Comparison of ENCODE assay signal across 9 mouse cellular contexts in the genomic region with DNA sequence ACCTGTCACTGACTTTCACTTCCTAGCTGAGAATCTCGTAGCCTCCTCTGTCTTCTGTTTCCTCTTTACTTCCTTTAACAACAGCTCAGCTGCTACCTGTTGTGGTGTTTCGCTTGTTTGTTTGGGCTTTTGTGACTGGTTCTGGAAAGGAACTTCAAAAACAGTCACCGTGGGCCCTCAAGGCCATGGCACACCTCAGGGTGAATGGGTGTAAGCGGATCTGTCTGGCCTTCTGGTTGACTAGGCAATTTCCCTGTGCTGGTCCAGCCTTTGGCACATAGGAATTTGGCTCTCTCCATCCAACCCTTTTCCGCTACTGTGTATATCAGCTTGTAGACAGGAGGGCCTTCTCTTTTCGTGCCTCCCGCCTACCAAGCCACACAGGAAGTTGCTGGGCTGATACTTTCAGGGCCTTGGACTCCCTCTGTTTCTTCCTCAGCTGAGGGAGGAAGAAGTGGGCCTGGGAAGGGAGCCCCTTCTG. TPM values are rescaled to one million over a fixed set of nuclear protein-coding genes. Genes with fewer than 3 reads are reported as not detected.
A peak's percentile ranks its signal among the peaks of the same experiment; 100 is the strongest.
DNase-seq lines count a peak whose midpoint lies in the region; ATAC-seq lines count a peak whose summit lies in the region.
"Had no signal": no experiment of that assay in that cellular context is flagged by ENCODE, and none has a peak within 500 bp of the region (broad histone marks: within the 10 kb centered on the region; RNA-seq: fewer than 3 reads in every experiment).

No protein-coding gene starts in this region.

- H3K27me3 ChIP-seq in kidney, embryonic 16.5 days (ENCODE audit: insufficient read depth, low read length): no peaks in the 10 kb centered on the region
- no peaks in the 10 kb centered on the region for H3K27me3 ChIP-seq in splenic B cell, adult 2 months (ENCODE audit: control insufficient read depth, insufficient read depth, low read length, poor library complexity, severe bottlenecking)

- ATAC-seq in kidney, embryonic 16.5 days (ENCODE audit: low FRiP score, low TSS enrichment): no peak
- peak; percentile 15 for ATAC-seq in activated CD4-positive, CD25-positive, alpha-beta regulatory T cell, adult 4 months
- peak; percentile 9 for ATAC-seq in inflammation-experienced regulatory T-cells, adult 6 months

- H3K4me3 ChIP-seq in kidney, embryonic 16.5 days (ENCODE audit: low read length): peak overlapping the region; percentile 72

- peak overlapping the region; percentile 83 for H3K9ac ChIP-seq in kidney, embryonic 16.5 days (replicated peaks; ENCODE audit: low read length)

- peaks cover 72% of the 10 kb centered on the region for H3K4me1 ChIP-seq in kidney, embryonic 16.5 days (ENCODE audit: insufficient read depth, low read length)

- no peak for DNase-seq in kidney, postnatal 14 days
- peak; percentile 84 for DNase-seq in splenic B cell, adult 2 months (ENCODE audit: low read depth, low spot score)
- no peak for DNase-seq in left cerebral cortex, adult 9 months (ENCODE audit: low spot score in 2 of 2)
- DNase-seq in kidney, adult 18-20 months: no peak
- DNase-seq in cerebellum, adult 9-10 months: no peak
- DNase-seq: embryo, embryonic 11 days had no signal

- H3K36me3 ChIP-seq in kidney, embryonic 16.5 days (ENCODE audit: insufficient read depth, low read length): no peaks in the 10 kb centered on the region
- no peaks in the 10 kb centered on the region for H3K36me3 ChIP-seq in splenic B cell, adult 2 months (ENCODE audit: control insufficient read depth, insufficient read depth, low read length, poor library complexity, severe bottlenecking)

- peak overlapping the region; percentile 79 for H3K4me2 ChIP-seq in kidney, embryonic 16.5 days (replicated peaks; ENCODE audit: low read depth, low read length)

- peak overlapping the region; percentile 41; the same call in 1 of the 2 replicates for H3K27ac ChIP-seq in kidney, embryonic 16.5 days (ENCODE audit: low read length)

- 70% methylated on average over 7 of the region's 7 CpGs for WGBS in kidney, embryonic 16.5 days

- H3K9me3 ChIP-seq in kidney, embryonic 16.5 days (ENCODE audit: low read length): no peaks in the 10 kb centered on the region

RNA-seq across cellular contexts. Expression of gene Rcsd1, which starts 3.6 kb away (rescaled TPM):
- 54.9 and 61.4 TPM in 2 replicates for polyA plus RNA-seq in kidney, embryonic 16.5 days (2015; fragmentation: Nextera tagmentation; extraction: Ambion mirVana)
- polyA plus RNA-seq in activated CD4-positive, CD25-positive, alpha-beta regulatory T cell, adult 4 months (2017; shearing (Covaris generic)): 100 to 1,000 TPM; 110 to 112 TPM
- polyA plus RNA-seq in inflammation-experienced regulatory T-cells, adult 6 months (2017; shearing (Covaris generic)): 100 to 1,000 TPM in 2 of 3 experiments, 10 to 100 TPM in 1; 84.1 to 109 (median 101) TPM

RNA-seq across cellular contexts. Expression of gene Creg1, which starts 57.6 kb away (rescaled TPM):
- 62.2 and 63.5 TPM in 2 replicates for polyA plus RNA-seq in kidney, embryonic 16.5 days (2015; fragmentation: Nextera tagmentation; extraction: Ambion mirVana)
- polyA plus RNA-seq in activated CD4-positive, CD25-positive, alpha-beta regulatory T cell, adult 4 months (2017; shearing (Covaris generic)): 10 to 100 TPM; 24.1 to 24.2 TPM
- polyA plus RNA-seq in inflammation-experienced regulatory T-cells, adult 6 months (2017; shearing (Covaris generic)): 10 to 100 TPM; 15.6 to 20.4 (median 17.6) TPM
